Mouse (Mus musculus) heart, embryonic 14.5 days (tissue): ENCODE results near the gene H2-Q7. TPM values are rescaled to one million over a fixed set of nuclear protein-coding genes. Genes with fewer than 3 reads are reported as not detected.
"Not testable (repeated sequence)": the region's sequence is repeated elsewhere in the genome, so short reads cannot be mapped to it uniquely, and the experiment has no call there.

Experiments used
- ATAC-seq: fragments of 200-750 bp; cut with Nextera tagmentation; 2 replicates; pipeline ENCODE4 v1.8.0; 2017; ENCODE audit warnings: low read depth, moderate TSS enrichment; ENCODE audit not compliant: insufficient number of reproducible peaks, insufficient read depth, low FRiP score
- H3K27ac ChIP-seq, 2 experiments: fragments of 200-500 bp in 1 of 2; fragments of 300-500 bp in 1 of 2; sonication (generic) in 1 of 2; replicated peaks in 1 of 2; 2 replicates each; pipeline ENCODE4 v1.5.1; 2012 to 2014; ENCODE audit warnings: low read depth in 2 of 2, low read length in 2 of 2, control low read depth in 1 of 2, mild to moderate bottlenecking in 1 of 2, mixed read lengths in 1 of 2; ENCODE audit not compliant: control insufficient read depth in 1 of 2, insufficient read depth in 1 of 2
- H3K27me3 ChIP-seq: fragments of 300-500 bp; sonication (generic); 2 replicates; pipeline ENCODE4 v1.6.1; 2014; ENCODE audit warnings: mild to moderate bottlenecking, low read length, control low read depth; ENCODE audit not compliant: control insufficient read depth, insufficient read depth
- H3K36me3 ChIP-seq: fragments of 300-500 bp; sonication (generic); 2 replicates; pipeline ENCODE4 v1.6.1; 2014; ENCODE audit warnings: mild to moderate bottlenecking, control low read depth, low read length, mixed read lengths; ENCODE audit not compliant: control insufficient read depth, insufficient read depth
- H3K4me1 ChIP-seq, 2 experiments: fragments of 200-500 bp in 1 of 2; fragments of 300-500 bp in 1 of 2; sonication (generic) in 1 of 2; 2 replicates each; pipeline ENCODE4 v1.6.1; 2012 to 2014; ENCODE audit warnings: low read length in 2 of 2, control low read depth in 1 of 2, mixed read lengths in 1 of 2; ENCODE audit not compliant: control insufficient read depth in 2 of 2, insufficient read depth in 2 of 2
- H3K4me2 ChIP-seq: fragments of 300-500 bp; sonication (generic); 2 replicates; pipeline ENCODE4 v1.6.1; 2014; ENCODE audit warnings: mild to moderate bottlenecking, low read length
- H3K4me3 ChIP-seq, 2 experiments: fragments of 200-500 bp in 1 of 2; fragments of 300-500 bp in 1 of 2; sonication (generic) in 1 of 2; 2 replicates each; pipeline ENCODE4 v1.5.1; 2012 to 2014; ENCODE audit warnings: low read length in 2 of 2, mild to moderate bottlenecking in 2 of 2, control low read depth in 1 of 2, low read depth in 1 of 2, moderate library complexity in 1 of 2; ENCODE audit not compliant: control insufficient read depth in 1 of 2, insufficient read depth in 1 of 2
- H3K9ac ChIP-seq: fragments of 300-500 bp; sonication (generic); 2 replicates; pipeline ENCODE4 v1.6.1; 2014; ENCODE audit warnings: mild to moderate bottlenecking, low read length
- H3K9me3 ChIP-seq: fragments of 300-500 bp; sonication (generic); 2 replicates; pipeline ENCODE4 v1.6.1; 2016; ENCODE audit warnings: low read length, control low read depth; ENCODE audit not compliant: control insufficient read depth
- WGBS: fragments of 180-500 bp; shearing (Covaris S2); extraction: QIAGEN DNeasy Blood & Tissue Kit; methylation state at CpG from one replicate; pipeline ENCODE4 v1.1.7; 2014; 5-methylcytosine and 5-hydroxymethylcytosine counted together
- polyA plus RNA-seq: library from polyadenylated mRNA; unstranded; fragments of >200 nt; fragmentation: Nextera tagmentation; extraction: Ambion mirVana; gene quantifications from 2 replicates; pipeline ENCODE4 v1.2.1, GENCODE M21; 2014

H2-Q7 gene
- polyA plus RNA-seq, 1 experiment from 2014 or later = 0.89 TPM

DNA sequence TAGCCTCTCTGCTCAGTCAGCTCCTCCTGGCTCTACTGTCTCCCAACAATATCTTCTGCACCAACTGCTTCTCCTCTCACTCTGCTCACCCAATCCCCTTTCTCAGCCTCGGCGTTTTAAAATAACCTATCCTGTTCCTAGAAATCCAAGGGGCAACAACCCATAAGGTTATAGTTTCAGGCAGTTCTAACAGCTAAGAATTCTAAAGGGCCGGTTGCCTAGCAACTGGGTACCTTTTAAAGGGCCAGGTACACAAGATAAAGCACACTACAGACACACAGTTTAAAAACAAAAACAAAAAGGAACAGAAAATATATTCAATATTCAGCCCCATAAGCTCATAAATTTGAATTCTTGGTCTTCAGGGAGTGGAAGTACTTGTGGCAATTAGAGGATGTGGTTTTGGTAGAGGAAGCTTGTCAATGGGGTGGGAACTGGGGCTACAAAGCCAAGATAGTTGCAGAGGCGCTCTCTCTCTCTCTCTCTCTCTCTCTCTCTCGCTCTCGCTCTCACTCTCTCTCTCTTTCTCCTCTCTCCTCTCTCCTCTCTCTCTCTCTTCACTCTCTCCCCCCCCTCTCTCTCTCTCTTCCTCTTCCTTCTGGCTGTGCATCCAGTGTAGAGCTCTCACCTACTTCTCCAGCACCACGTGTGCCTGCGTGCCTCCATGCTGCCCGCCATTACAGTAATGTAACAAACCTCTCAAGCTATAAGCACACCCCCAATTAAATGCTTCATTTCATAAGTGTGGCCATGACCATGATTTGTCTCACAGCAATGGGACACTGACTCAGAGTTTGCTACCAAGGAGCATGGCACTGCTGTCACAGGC is 21.8 kb downstream of the H2-Q7 start:
- WGBS = 40% methylated on average over 1 of the region's 9 CpGs
- not testable (repeated sequence) for H3K36me3 ChIP-seq, H3K9me3 ChIP-seq, H3K27me3 ChIP-seq, H3K4me3 ChIP-seq, H3K4me2 ChIP-seq, H3K9ac ChIP-seq, H3K4me1 ChIP-seq, H3K27ac ChIP-seq, ATAC-seq

DNA sequence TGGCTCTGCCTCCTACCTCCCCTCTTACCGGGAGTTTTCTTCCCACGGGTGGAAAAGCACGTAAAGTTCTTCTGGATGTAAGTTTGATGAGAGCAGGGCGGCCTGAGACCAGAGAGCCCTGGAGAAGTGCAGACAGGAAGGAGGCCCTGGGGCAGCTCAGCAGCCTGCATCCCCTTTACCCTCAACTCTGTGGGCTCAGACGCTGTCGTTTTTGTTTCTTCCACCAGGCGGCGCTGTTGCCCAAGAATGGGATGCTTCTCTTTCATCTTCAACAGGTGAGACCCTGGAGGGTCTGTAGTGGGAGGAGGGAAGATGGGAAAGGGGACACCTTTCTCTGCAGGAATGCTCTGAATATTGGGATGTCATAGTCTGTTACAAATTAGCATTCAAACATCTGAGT is 26.7 kb downstream of the H2-Q7 start:
- not testable (repeated sequence) for H3K9ac ChIP-seq, H3K4me3 ChIP-seq, H3K4me1 ChIP-seq, H3K4me2 ChIP-seq, H3K9me3 ChIP-seq, H3K27ac ChIP-seq, H3K36me3 ChIP-seq, ATAC-seq
- 9% methylated on average over 8 of the region's 8 CpGs for WGBS
- H3K27me3 ChIP-seq = peaks cover 24% of the 10 kb centered on the region

DNA sequence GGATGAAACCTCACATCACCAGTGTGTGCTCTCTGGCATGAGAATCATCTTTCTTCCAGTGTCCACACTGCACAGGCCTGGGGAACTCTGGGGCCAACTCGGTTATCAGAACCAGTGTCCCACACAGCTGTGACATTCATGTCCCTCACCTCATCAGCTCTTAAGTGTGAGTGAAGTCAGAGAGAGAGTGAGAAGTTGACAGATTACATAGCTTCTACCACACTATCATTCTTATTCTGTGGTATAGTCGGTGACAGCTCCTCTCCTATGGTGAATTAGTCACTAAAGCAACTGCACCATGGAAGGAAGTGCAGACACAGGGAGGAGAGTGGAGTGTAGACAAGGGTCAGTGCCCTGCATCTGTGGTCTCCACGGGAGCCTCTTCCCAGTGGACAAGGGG is 30.0 kb downstream of the H2-Q7 start:
- H3K27me3 ChIP-seq = peaks cover 29% of the 10 kb centered on the region
- ATAC-seq, H3K4me2 ChIP-seq, H3K4me1 ChIP-seq, H3K36me3 ChIP-seq, H3K9me3 ChIP-seq, H3K27ac ChIP-seq, H3K4me3 ChIP-seq, H3K9ac ChIP-seq: not testable (repeated sequence)
- WGBS = 36% methylated on average over 3 of the region's 3 CpGs

DNA sequence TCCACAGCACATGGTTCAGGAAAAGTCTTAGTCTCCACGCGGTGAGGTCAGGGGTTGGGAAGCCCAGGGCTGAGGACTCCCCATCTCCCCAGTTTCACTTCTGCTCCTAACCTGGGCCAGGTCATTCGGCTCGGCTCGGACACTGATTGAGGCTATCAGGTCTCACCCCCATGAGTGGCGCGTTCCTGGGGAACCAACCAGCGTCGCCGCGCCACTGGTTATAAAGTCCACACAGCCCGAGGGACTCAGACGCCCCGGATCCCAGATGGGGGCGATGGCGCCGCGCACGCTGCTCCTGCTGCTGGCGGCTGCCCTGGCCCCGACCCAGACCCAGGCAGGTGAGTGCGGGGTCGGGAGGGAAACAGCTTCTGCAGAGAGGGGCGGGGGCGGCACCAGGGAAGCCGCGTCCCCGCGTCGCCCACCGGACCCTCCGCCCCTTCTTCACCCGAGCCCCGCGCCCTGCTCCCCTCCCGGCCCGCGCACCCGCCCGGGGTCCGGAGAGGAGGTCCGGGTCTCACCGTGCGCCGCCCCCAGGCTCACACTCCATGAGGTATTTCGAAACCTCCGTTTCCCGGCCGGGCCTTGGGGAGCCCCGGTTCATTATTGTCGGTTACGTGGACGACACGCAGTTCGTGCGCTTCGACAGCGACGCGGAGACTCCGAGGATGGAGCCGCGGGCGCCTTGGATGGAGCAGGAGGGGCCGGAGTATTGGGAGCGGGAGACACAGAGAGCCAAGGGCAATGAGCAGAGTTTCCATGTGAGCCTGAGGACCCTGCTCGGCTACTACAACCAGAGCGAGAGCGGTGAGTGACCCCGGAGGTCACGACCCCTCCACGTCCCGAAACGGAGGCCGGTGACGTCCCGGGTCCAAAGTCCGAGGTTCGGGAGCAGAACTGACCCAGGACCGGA is 31.1 kb downstream of the H2-Q7 start, which contains the start of gene H2-Q10:
H2-Q10 (plus strand) TSS at position 248 of the 910 bp plus-strand sequence.
- H3K4me3 ChIP-seq = peak within 1 kb of the TSS; percentile 30 to 50
- no peak for ATAC-seq
- WGBS = 1% methylated on average over 72 of the region's 80 CpGs
- H3K9me3 ChIP-seq = no peaks in the 10 kb centered on the region
- peak within 1 kb of the TSS; percentile 87 for H3K4me2 ChIP-seq
- H3K36me3 ChIP-seq = no peaks in the 10 kb centered on the region
- H3K4me1 ChIP-seq = peaks cover 0 to 9% of the 10 kb centered on the region in 2 experiments; a peak in 2 of 4 replicates
- H3K27ac ChIP-seq = no peak within 1 kb of the TSS
- H3K27me3 ChIP-seq = peaks cover 34% of the 10 kb centered on the region
- H3K9ac ChIP-seq = peak within 1 kb of the TSS; percentile 57; the same call in 1 of the 2 replicates

DNA sequence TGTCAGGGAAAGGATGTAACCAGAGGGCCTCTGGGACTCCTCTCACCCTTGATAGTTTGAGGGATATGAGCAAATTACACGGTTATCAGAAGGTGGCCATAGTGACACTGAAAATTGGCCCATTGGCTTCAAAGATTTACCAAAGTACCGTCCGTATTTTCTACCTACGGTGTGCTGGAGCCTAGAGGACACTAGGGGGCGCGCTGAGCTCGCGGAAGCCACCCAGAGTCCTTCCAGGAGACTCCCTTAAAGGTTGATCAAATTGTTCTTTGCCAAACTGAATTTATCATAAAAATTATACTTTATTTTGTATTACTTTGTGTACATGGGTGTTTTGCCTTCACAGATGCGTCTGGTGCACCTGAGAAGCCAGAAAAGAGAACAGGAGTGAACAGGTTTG is 45.1 kb downstream of the H2-Q7 start:
- WGBS = under 1% methylated on average over 9 of the region's 9 CpGs
- no peak for ATAC-seq

DNA sequence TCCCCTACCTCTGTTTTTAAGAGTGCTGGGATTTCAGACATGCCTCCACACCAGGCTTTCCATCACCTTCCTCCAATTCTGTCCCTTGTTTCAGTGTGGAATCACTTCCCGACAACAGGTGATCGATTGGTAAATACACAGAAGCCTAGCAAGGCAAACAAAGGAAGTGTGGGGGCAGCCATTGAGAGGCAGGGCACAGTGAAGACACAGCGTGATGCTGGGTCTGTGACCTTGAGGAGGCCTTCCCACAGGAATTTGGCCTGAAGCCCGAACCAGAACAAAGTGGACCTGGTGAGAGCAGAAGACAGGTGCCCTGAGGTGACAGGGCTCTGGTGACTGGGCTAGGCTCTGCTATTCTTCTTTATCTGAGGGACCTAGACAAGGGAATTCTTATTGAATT is 46.7 kb downstream of the H2-Q7 start:
- no peak overlapping the region for H3K9ac ChIP-seq
- no peaks in the 10 kb centered on the region for H3K36me3 ChIP-seq
- H3K4me3 ChIP-seq = no peak overlapping the region
- H3K27me3 ChIP-seq = no peaks in the 10 kb centered on the region
- H3K4me1 ChIP-seq = peaks cover 4% of the 10 kb centered on the region in 2 experiments; a peak in 3 of 4 replicates
- H3K4me2 ChIP-seq = no peak overlapping the region
- 32% methylated on average over 4 of the region's 4 CpGs for WGBS
- no peak; the same call in 1 of the 2 replicates for ATAC-seq
- no peaks in the 10 kb centered on the region for H3K9me3 ChIP-seq
- peak overlapping the region; percentile 55 to 84 for H3K27ac ChIP-seq

More for the DNA sequence above, 45.1 kb downstream of the H2-Q7 start:
- peaks cover 4% of the 10 kb centered on the region in 2 experiments; a peak in 3 of 4 replicates for H3K4me1 ChIP-seq
- H3K4me3 ChIP-seq = no peak overlapping the region
- no peak overlapping the region for H3K27ac ChIP-seq
- no peaks in the 10 kb centered on the region for H3K9me3 ChIP-seq
- H3K4me2 ChIP-seq = no peak overlapping the region
- no peak overlapping the region for H3K9ac ChIP-seq
- no peaks in the 10 kb centered on the region for H3K36me3 ChIP-seq
- no peaks in the 10 kb centered on the region for H3K27me3 ChIP-seq

DNA sequence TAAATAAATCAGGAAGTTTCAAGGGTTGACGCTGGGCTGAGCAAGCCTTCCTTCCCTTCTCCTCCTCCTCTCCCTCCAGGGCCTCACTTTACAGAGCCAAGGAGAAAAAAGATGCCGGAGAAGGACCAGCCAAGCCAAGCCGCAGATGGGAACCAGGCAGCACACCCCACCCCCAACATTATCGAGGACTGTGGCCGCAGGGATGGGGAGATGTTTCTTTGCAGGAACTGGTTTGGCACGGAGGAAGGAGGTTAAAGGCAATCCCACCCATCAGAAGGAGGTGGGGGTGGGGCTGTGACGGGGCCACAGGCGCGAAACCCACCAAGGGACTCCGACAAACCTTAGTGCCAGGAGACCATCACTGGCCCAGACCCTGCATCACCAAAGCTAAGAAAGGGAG is 47.8 kb downstream of the H2-Q7 start:
- Histone ChIP-seq H3K27me3 (no peaks in the 10 kb centered on the region), H3K4me3 (no peak overlapping the region), H3K36me3 (no peaks in the 10 kb centered on the region), H3K9me3 (no peaks in the 10 kb centered on the region), H3K4me2 (no peak overlapping the region), H3K4me1 (peaks cover 4% of the 10 kb centered on the region in 2 experiments; a peak in 3 of 4 replicates), H3K27ac (no peak overlapping the region), H3K9ac (no peak overlapping the region)
- no peak for ATAC-seq
- 47% methylated on average over 10 of the region's 10 CpGs for WGBS
